Mouse (Mus musculus) small intestine, adult 2 months (tissue): ENCODE results near the gene Moxd1.

ENCODE experiments used
- CTCF ChIP-seq: fragments of 200-500 bp; IDR thresholded peaks from 2 replicates; pipeline ENCODE4 v1.5.1; 2012; ENCODE audit warnings: low read depth, mild to moderate bottlenecking, control low read depth, inconsistent platforms, low read length, moderate library complexity, mixed read lengths; ENCODE audit not compliant: insufficient replicate concordance, insufficient read length; ENCODE audit errors: extremely low read depth
- POLR2A ChIP-seq: fragments of 200-500 bp; IDR thresholded peaks from 2 replicates; pipeline ENCODE4 v1.6.1; 2012; ENCODE audit warnings: low read depth, mild to moderate bottlenecking, control low read depth, inconsistent platforms, low read length, moderate library complexity

GRCm38 (mm10) chr10:24191977-24192376, 31.3 kb upstream of the Moxd1 start:
- TF ChIP-seq CTCF = no peak
- TF ChIP-seq POLR2A = no peak
